Comparison of ENCODE assay signal across 8 mouse cellular contexts in genomic region chr11:29514682-29515412, GRCm38 (mm10). TPM values are rescaled to one million over a fixed set of nuclear protein-coding genes. Genes with fewer than 3 reads are reported as not detected.
DNase-seq lines count a peak whose midpoint lies in the region; ATAC-seq and TF ChIP-seq lines count a peak whose summit lies in the region.

Gene Prorsd1, minus strand, starts transcription at chr11:29515033.

- H3K4me3 ChIP-seq in ES-Bruce4 (ENCODE audit: low read depth, low read length) = peak within 1 kb of the TSS; percentile 94
- peak within 1 kb of the TSS; percentile 60 for H3K4me3 ChIP-seq in forebrain, embryonic 12.5 days (replicated peaks)
- peak within 1 kb of the TSS; percentile 70 for H3K4me3 ChIP-seq in heart, postnatal 0 days (ENCODE audit: low read depth, low read length)
- H3K4me3 ChIP-seq in neural tube, embryonic 15.5 days (replicated peaks) = peak within 1 kb of the TSS; percentile 55

- H3K9me3 ChIP-seq in ES-Bruce4 (replicated peaks; ENCODE audit: control insufficient read depth, insufficient read depth, low read length, poor library complexity, severe bottlenecking) = no peaks in the 10 kb centered on the region
- no peaks in the 10 kb centered on the region for H3K9me3 ChIP-seq in forebrain, embryonic 12.5 days
- H3K9me3 ChIP-seq in heart, postnatal 0 days (replicated peaks; ENCODE audit: control insufficient read depth, low read length) = 0 out of 2 replicates have a peak, but pooled peaks cover 6% of the 10 kb centered on the region
- H3K9me3 ChIP-seq in neural tube, embryonic 15.5 days (replicated peaks) = no peaks in the 10 kb centered on the region

- H3K27me3 ChIP-seq in ES-Bruce4 (ENCODE audit: control insufficient read depth, insufficient read depth, low read length, poor library complexity, severe bottlenecking) = no peaks in the 10 kb centered on the region
- H3K27me3 ChIP-seq in forebrain, embryonic 12.5 days = no peaks in the 10 kb centered on the region
- no peaks in the 10 kb centered on the region for H3K27me3 ChIP-seq in heart, postnatal 0 days (ENCODE audit: control insufficient read depth, insufficient read depth, low read length)
- H3K27me3 ChIP-seq in neural tube, embryonic 15.5 days (replicated peaks) = no peaks in the 10 kb centered on the region

- peak; percentile 81 for TF ChIP-seq POLR2A in ES-Bruce4 (IDR thresholded peaks at IDR 0.05; ENCODE audit: insufficient read depth, low read length)

- 2% methylated on average over 40 of the region's 40 CpGs for WGBS in forebrain, embryonic 12.5 days
- WGBS in heart, postnatal 0 days = 2% methylated on average over 40 of the region's 40 CpGs
- 3% methylated on average over 40 of the region's 40 CpGs for WGBS in neural tube, embryonic 15.5 days

- H3K36me3 ChIP-seq in ES-Bruce4 (ENCODE audit: control insufficient read depth, insufficient read depth, low read length, poor library complexity, severe bottlenecking) = peaks cover 7% of the 10 kb centered on the region
- H3K36me3 ChIP-seq in forebrain, embryonic 12.5 days (replicated peaks) = peaks cover 12% of the 10 kb centered on the region; the same call in 1 of the 2 replicates
- peaks cover 14% of the 10 kb centered on the region for H3K36me3 ChIP-seq in heart, postnatal 0 days (replicated peaks; ENCODE audit: control insufficient read depth, insufficient read depth, low read length)
- peaks cover 3% of the 10 kb centered on the region for H3K36me3 ChIP-seq in neural tube, embryonic 15.5 days

- no peaks in the 10 kb centered on the region for H3K4me1 ChIP-seq in ES-Bruce4 (ENCODE audit: control insufficient read depth, insufficient read depth, low read length)
- peaks cover 7% of the 10 kb centered on the region for H3K4me1 ChIP-seq in forebrain, embryonic 12.5 days
- 0 out of 2 replicates have a peak, but pooled peaks cover 6% of the 10 kb centered on the region for H3K4me1 ChIP-seq in heart, postnatal 0 days (ENCODE audit: control insufficient read depth, insufficient read depth)
- peaks cover 5% of the 10 kb centered on the region for H3K4me1 ChIP-seq in neural tube, embryonic 15.5 days

- peak within 1 kb of the TSS; percentile 75 for H3K9ac ChIP-seq in ES-Bruce4 (ENCODE audit: low read depth, poor library complexity, severe bottlenecking)
- peak within 1 kb of the TSS; percentile 76 for H3K9ac ChIP-seq in forebrain, embryonic 12.5 days
- H3K9ac ChIP-seq in heart, postnatal 0 days (replicated peaks; ENCODE audit: low read depth, low read length) = peak within 1 kb of the TSS; percentile 49
- peak within 1 kb of the TSS; percentile 62 for H3K9ac ChIP-seq in neural tube, embryonic 15.5 days (replicated peaks)

- no peak for TF ChIP-seq CTCF in ES-Bruce4 (IDR thresholded peaks at IDR 0.05; ENCODE audit: low read depth, low read length)
- TF ChIP-seq CTCF in heart, postnatal 0 days (IDR thresholded peaks at IDR 0.05; ENCODE audit: low read depth) = no peak

- DNase-seq in c-Kit-positive CD71-positive TER-119-positive erythroid progenitor cells, embryonic 14.5 days (ENCODE audit: low spot score) = peak; percentile 92
- peak; percentile 78 for DNase-seq in heart, postnatal 0 days (ENCODE audit: low spot score)
- DNase-seq in kidney, postnatal 4 days = peak; percentile 93 to 95
- DNase-seq in lung, adult 18-20 months = peak; percentile 93 to 95
- DNase-seq in testis, postnatal 14 days (ENCODE audit: low spot score) = peak; percentile 92

- ATAC-seq in forebrain, embryonic 12.5 days (ENCODE audit: low FRiP score) = peak; percentile 98
- peak; percentile 99 for ATAC-seq in heart, postnatal 0 days (ENCODE audit: insufficient read depth, low read depth)
- peak; percentile 98 for ATAC-seq in neural tube, embryonic 15.5 days (ENCODE audit: low FRiP score)

- H3K27ac ChIP-seq in ES-Bruce4 (ENCODE audit: insufficient read depth, low read length) = peak within 1 kb of the TSS; percentile 82
- peak within 1 kb of the TSS; percentile 69; the same call in 1 of the 2 replicates for H3K27ac ChIP-seq in forebrain, embryonic 12.5 days
- peak within 1 kb of the TSS; percentile 73 for H3K27ac ChIP-seq in heart, postnatal 0 days (ENCODE audit: low read depth)
- peak within 1 kb of the TSS; percentile 78 for H3K27ac ChIP-seq in neural tube, embryonic 15.5 days (replicated peaks)

- TF ChIP-seq EP300 in ES-Bruce4 (IDR thresholded peaks at IDR 0.05; ENCODE audit: insufficient read depth, low read depth, low read length) = 0 out of 2 replicates have a peak, but pooled peaks have one; percentile 19
- no peak for TF ChIP-seq EP300 in heart, postnatal 0 days (IDR thresholded peaks at IDR 0.05; ENCODE audit: low read depth)

- H3K4me2 ChIP-seq in forebrain, embryonic 12.5 days = peak within 1 kb of the TSS; percentile 66
- peak within 1 kb of the TSS; percentile 60 for H3K4me2 ChIP-seq in heart, postnatal 0 days (ENCODE audit: low read depth, low read length)
- peak within 1 kb of the TSS; percentile 71 for H3K4me2 ChIP-seq in neural tube, embryonic 15.5 days

RNA-seq across cellular contexts. Expression of gene Prorsd1, which starts in this region (rescaled TPM):
- polyA plus RNA-seq in ES-Bruce4 (2011; ENCODE audit: insufficient read depth, insufficient read length, low read depth, missing spikeins) = 13.9 and 14.0 TPM in 2 replicates
- polyA plus RNA-seq in forebrain, embryonic 12.5 days (2016; fragmentation: Nextera tagmentation; extraction: Ambion mirVana) = 14.3 and 18.6 TPM in 2 replicates
- total RNA-seq in heart, postnatal 0 days (2014; rRNA removed; ENCODE audit: low replicate concordance) = 8.7 and 11.8 TPM in 2 replicates
- 30.8 and 31.5 TPM in 2 replicates for polyA plus RNA-seq in heart, postnatal 0 days (2015; fragmentation: Nextera tagmentation; extraction: Ambion mirVana)
- polyA plus RNA-seq in neural tube, embryonic 15.5 days (2015; fragmentation: Nextera tagmentation; extraction: Ambion mirVana) = 12.5 and 16.3 TPM in 2 replicates

Comparison
In these comparisons a context has a peak if more than half of its experiments do, and no peak if none do; other contexts are left out.
1. Peak in every context shown above with its lines: DNase-seq, ATAC-seq, H3K4me3 ChIP-seq and H3K27ac ChIP-seq.